Mouse (Mus musculus): Measurements from ENCODE around the gene Ccsap.

Gene Ccsap

DNA sequence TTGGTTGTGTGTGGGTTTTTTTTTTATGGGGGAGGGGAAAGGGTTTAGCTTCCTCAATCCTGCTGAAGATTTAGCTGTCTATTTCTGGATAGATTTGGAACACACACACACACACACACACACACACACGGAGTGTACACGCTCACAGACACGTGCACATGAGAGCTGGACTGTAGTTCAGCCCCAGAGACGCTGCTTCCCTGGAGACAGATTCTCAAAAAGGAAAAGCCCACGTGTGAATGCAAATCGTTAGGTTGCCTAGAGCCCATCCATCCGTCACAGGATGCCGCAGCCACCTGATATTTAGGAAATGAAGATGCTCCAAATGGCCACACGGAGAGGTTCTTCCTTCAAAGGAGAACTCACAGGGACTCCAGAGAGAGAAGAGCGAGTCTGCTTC lies 20.3 kb upstream of the Ccsap start:
- peak; percentile 68 to 82 for DNase-seq (ENCODE audit: low spot score in 2 of 2)

DNA sequence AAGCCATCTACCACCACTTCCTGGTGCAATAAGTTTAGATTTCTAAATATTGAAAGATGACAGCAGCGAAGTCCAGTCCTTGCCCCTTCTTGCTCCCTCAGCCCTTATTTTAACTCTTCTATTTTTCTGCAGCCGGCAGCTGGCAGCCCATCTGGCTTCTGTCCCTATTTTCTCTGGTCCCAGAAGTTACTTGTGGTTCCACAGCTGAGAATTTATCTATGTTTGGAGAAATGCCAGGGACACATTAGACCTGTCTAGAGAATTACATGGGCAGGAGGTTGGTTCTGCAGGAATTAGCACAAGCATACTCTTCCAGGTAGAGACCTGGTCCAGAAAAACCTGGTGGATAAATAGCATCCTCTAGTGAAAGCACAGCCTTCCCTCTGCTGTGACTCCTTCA lies 17.9 kb upstream of the Ccsap start:
- no peak for DNase-seq (ENCODE audit: low spot score in 2 of 2)

DNA sequence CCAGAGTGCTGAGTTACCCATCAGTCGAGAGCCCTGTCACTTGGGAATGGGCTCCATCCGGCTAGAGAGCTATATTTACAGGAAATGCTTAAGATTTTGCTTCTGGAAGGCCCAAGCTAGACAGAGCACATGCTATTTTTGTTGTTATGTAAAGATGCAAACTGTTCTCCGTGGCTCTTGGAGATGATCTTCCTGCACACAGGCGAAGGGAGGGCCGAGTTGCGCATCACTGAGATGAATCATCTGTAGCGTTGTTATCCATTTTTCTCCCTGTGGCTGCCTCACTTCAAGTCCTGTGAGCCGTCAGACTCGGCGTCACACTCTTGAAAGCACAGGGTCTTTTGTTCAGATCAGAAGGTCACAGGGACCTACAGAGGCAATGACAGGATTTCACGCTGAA lies 14.3 kb upstream of the Ccsap start:
- no peak for DNase-seq (ENCODE audit: low spot score in 2 of 2)

- DNase-seq (ENCODE audit: low spot score in 2 of 2), result no peak
Measured at GRCm38 (mm10) chr8:123873364-123873763, 13.4 kb upstream of the Ccsap start.

DNA sequence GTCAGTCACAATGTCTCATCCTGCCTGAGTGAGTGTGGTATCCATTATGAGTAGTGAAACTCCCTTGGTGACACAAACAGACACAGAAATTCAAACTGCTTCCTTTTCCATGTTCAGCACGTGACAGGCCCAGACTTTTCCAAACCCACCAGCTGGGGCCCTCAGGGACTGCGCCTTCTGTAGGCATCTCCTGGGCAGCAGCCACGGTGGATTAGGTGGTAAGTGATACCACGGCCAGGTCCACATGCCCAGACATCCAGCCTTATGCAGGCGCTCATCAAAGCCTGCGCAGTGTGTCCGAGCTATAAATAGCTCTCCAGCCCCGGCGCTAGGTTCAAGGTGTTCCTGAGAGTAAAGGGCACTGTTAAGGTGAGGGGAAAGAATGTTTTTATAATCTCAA lies 12.0 kb upstream of the Ccsap start:
- no peak for DNase-seq (ENCODE audit: low spot score in 2 of 2)

DNA sequence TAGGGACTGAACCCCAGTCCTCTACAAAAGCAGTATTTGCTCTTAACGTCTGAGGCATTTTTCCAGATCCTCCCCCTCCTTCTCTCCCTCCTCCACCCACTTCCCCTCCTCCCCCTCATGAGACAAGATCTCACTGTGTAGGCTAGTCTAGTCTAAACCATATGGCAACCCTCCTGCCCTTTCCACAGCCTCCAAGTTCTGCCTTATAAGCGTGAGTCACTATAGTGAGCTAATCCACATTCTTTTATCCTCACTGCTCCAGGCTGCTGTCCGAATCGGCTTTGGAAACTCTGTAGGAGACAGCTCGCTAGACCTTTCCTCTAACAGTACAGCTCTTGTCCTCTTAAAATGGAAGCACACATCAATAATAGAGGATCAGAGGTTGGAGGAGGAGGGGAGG lies 7.0 kb upstream of the Ccsap start:
- no peak for DNase-seq (ENCODE audit: low spot score in 2 of 2)

- no peak for DNase-seq (ENCODE audit: low spot score in 2 of 2)
Measured at GRCm38 (mm10) chr8:123865786-123866185, 5.8 kb upstream of the Ccsap start.

DNA sequence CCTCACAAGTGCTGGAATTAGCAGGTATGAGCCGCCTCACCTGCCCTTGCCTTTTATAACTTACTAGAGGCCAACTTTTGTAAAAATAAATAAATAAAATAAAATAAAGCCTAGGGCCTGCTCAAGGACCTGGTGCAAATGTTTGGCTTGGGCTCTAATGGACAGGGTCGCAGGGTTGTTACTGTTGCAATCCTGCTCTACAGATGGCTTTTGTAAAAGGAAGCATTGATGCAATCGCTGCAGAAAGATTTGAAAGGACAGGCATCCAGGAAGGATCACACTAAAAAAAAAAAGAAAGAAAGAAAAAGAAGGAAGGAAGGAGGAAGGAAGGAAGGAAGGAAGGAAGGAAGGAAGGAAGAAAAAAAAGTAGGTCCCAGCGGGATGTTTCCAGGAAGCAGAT lies 377 bp upstream of the Ccsap start:
- no peak for DNase-seq (ENCODE audit: low spot score in 2 of 2)

DNA sequence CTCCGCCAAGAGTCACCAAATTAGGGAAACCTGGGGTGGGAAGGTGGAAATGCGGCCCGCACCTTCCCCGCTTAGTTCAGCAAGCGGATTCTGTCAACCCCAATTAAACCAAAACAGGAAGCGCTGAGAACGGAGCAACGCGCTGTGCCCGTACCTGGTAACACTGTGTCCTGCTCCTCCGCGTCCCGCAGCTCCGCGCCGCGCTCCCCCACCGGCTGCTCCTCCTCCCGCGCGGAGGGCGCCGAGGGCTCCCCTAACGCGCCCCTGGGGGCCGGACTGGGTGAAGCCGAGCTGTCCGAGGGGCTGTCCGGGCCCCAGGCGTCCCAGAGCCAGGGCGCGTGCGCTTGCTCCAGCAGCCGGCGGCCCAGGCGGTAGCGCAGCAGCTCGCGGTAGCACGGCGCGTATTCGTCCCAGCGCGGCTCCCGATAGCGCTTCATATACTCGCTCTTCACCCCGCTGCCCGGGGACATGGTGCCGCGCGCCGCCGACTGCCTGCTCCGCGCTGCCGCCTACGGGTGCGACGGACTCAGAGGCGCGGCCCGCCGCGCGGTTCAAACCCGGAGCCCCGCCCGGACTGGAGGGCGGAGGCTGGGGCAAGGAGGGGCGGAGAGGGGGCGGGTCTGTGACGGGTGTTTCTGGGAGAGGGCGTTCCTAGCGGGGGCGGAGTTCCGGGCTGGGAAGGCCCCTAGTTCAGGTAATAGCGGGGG lies 915 bp downstream of the Ccsap start:
- DNase-seq (ENCODE audit: low spot score in 2 of 2), result peak; percentile 80 to 85

DNA sequence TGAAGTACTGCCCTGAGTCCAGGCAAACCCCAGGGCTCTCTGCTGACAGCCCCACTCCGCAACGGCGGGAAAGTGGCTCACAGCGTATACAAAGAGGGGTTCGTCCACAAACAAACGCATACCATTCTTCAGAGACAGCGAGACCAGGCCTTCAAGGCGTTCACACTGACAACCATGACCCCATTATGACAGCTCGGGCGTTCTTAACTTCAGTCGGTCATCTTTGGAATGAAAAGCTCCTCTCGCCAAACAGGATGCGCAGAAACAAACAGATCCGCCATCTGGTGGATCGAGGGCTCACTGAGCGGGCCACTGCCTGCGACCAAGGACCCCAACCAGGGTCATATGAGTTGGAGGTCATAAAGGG lies 1.5 kb downstream of the Ccsap start:
- no peak for DNase-seq (ENCODE audit: low spot score in 2 of 2)

- no peak for DNase-seq (ENCODE audit: low spot score in 2 of 2)
Measured at GRCm38 (mm10) chr8:123857361-123857760, 2.6 kb downstream of the Ccsap start.

DNA sequence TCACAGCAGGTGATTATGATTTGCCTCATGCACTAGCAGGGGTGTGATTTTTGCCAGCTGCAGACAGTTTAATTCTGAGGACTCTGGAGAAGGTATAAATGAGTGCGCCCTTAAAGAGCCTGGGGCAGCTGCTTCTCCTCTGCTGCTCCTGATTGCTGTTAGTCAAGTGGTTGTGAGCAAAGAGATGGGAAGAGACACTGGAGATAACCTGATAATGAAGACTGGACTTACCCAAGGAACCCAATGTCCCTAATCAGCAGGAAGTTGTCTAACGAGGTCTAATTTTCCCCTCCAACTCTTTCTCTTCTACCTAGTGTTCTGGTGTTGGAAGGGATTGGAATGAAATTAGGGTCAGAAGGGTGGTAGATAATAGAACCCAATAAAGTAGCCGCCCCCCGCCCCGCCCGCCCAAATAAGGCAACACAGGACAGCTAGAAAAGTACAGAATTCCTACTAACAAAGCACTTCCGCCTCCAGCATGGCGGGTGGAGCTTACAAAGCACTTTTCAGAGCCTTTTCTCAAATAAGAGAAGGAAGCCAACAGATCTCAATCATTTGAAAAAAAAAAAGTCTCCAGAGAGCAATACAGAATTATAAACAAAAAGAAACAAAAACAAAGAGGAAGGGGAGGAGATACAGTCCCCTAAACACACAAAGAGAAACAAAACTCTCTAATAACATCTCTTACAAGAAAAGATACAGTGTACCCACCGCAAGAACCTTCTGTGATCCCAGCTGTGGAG lies 5.1 kb downstream of the Ccsap start:
- no peak for DNase-seq (ENCODE audit: low spot score in 2 of 2)

DNA sequence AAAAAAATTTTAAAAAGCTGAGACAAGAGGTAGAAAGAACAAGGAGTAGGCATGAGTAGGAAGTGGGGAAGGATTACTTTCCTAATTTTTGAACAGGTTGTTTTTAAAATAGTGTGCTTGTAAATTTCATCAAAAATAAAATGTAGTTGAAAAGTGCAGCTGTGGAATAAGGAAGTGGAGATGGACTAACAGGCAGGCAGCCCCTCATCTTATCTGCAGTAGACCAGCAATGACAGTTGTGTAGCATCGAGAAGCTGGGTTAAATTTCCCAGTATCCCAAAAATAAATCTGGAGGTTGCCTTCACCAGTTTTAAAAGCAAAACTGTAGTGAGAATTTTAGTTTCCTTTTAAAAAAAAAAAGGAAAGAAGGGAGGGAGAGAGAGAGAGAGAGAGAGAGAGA lies 5.8 kb downstream of the Ccsap start:
- DNase-seq (ENCODE audit: low spot score in 2 of 2), result no peak

DNA sequence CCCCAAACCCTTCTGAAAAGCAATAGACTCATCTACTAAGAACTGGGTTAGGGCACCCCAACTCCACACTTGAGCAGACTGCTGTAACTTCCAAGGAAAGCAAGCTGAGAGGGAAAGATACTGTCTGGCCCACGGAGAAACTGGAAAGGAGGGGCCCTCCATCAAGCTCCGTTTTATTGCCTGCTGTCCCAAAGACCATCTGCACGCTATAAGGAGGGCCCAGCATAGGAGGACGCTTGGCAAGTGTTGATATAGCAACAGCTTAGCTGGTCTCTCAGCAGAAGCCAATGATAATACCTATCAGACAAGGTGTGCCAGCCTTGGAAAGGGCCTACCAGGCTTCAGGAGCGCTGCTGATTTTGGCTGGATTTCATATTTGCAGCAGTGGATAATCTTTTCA lies 8.4 kb downstream of the Ccsap start:
- DNase-seq (ENCODE audit: low spot score in 2 of 2), result no peak

DNA sequence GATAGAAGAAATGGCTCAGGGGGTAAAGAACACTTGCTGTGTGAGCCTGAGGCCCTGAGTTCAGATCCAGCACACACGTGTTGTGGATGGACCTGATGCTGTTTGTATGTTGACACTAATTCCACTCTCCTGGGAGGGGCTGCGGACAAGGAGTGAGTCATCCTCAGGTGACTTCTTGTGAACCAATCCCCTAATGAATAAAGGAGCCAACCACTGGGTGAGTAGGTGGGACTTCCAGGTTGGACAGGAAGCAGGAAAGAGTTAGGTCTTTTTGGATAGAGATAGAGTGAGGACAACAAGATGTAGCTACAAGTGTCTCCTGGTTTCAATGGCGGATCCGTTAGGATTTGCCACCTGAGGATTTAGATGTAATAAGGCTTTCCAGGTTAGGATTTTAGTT lies 10.7 kb downstream of the Ccsap start:
- DNase-seq (ENCODE audit: low spot score in 2 of 2), result no peak

- no peak for DNase-seq (ENCODE audit: low spot score in 2 of 2)
Measured at GRCm38 (mm10) chr8:123847546-123847945, 12.5 kb downstream of the Ccsap start.

- no peak for DNase-seq (ENCODE audit: low spot score in 2 of 2)
Measured at GRCm38 (mm10) chr8:123846509-123846908, 13.5 kb downstream of the Ccsap start.

GRCm38 (mm10) chr8:123845991-123846390 lies 14.0 kb downstream of the Ccsap start:
- DNase-seq (ENCODE audit: low spot score in 2 of 2), result no peak

GRCm38 (mm10) chr8:123845114-123845513 lies 14.9 kb downstream of the Ccsap start:
- DNase-seq (ENCODE audit: low spot score in 2 of 2), result no peak

DNA sequence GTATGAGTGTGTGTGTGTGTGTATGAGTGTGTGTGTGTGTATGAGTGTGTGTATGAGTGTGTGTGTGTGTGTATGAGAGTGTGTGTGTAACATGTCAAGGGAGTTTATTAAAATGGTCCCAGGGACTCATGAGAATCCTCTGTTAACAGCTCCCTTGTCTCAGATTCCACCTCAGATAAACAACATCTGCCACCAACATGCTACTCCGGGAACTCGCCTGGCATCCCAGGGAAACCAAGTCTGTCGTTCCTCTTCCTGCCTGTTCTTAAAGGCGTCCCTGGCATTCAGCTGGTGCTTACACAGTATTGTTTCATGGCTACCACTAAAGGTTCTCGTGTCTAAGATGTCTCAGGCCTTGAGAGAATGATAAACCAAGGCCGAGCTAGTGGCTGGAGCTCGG lies 15.7 kb downstream of the Ccsap start:
- DNase-seq (ENCODE audit: low spot score in 2 of 2), result no peak

DNA sequence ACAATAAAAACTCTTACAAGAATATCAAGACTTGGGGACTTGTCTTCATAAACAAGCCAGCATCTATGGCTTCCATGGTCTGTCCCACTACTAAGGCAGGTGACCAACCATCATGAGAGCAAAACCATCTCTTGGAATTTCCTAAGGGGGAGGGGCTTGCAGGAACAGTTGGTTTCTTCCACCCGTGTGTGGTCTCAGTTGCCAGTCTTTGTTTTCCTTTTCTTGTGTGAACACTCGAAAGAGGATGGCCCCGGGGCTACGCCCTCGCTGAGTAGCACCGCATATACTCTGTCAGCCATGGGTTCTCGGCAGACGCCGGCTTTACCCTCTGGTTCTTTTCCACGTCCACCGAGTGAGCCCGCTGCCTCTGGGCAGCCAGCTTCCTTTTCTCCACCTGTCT lies 17.9 kb downstream of the Ccsap start:
- DNase-seq (ENCODE audit: low spot score in 2 of 2), result no peak

- peak; percentile 59 to 72 for DNase-seq (ENCODE audit: low spot score in 2 of 2)
Measured at GRCm38 (mm10) chr8:123840578-123841345, 19.2 kb downstream of the Ccsap start.

GRCm38 (mm10) chr8:123838496-123838895 lies 21.5 kb downstream of the Ccsap start:
- no peak for DNase-seq (ENCODE audit: low spot score in 2 of 2)

Data from frontal cortex, postnatal 14 days (tissue).